Mouse (Mus musculus): ENCODE data around the gene Sdk2. TPM values are rescaled to one million over a fixed set of nuclear protein-coding genes. Genes with fewer than 3 reads are reported as not detected.

Sdk2 gene
- polyA plus RNA-seq, 1 experiment from 2014 or later = 5.0 TPM

GRCm38 (mm10) chr11:113740100-113740499 is 326.7 kb downstream of the Sdk2 start:
- Histone ChIP-seq H3K4me2 (ENCODE audit: low read depth, low read length) (no peak overlapping the region), H3K4me3 (ENCODE audit: low read depth, low read length) (no peak overlapping the region), H3K27me3 (ENCODE audit: control insufficient read depth, insufficient read depth, low read length) (no peaks in the 10 kb centered on the region), H3K27ac (ENCODE audit: low read depth, low read length) (no peak overlapping the region), H3K4me1 (ENCODE audit: control insufficient read depth, insufficient read depth, low read length) (0 out of 2 replicates have a peak, but pooled peaks cover 6% of the 10 kb centered on the region), H3K9ac (replicated peaks; ENCODE audit: low read depth, low read length) (no peak overlapping the region), H3K36me3 (ENCODE audit: control insufficient read depth, insufficient read depth, low read length) (no peaks in the 10 kb centered on the region), H3K9me3 (ENCODE audit: control insufficient read depth, low read length) (no peaks in the 10 kb centered on the region)
- no peak for ATAC-seq (ENCODE audit: low read depth)
- 82% methylated on average over 7 of the region's 7 CpGs for WGBS

- 81% methylated on average over 8 of the region's 8 CpGs for WGBS
- Histone ChIP-seq H3K36me3 (ENCODE audit: control insufficient read depth, insufficient read depth, low read length) (no peaks in the 10 kb centered on the region), H3K9me3 (ENCODE audit: control insufficient read depth, low read length) (no peaks in the 10 kb centered on the region), H3K27me3 (ENCODE audit: control insufficient read depth, insufficient read depth, low read length) (no peaks in the 10 kb centered on the region), H3K9ac (replicated peaks; ENCODE audit: low read depth, low read length) (no peak overlapping the region), H3K27ac (ENCODE audit: low read depth, low read length) (no peak overlapping the region), H3K4me2 (ENCODE audit: low read depth, low read length) (no peak overlapping the region), H3K4me3 (ENCODE audit: low read depth, low read length) (no peak overlapping the region), H3K4me1 (ENCODE audit: control insufficient read depth, insufficient read depth, low read length) (0 out of 2 replicates have a peak, but pooled peaks cover 8% of the 10 kb centered on the region)
- ATAC-seq (ENCODE audit: low read depth) = no peak
Measured at GRCm38 (mm10) chr11:113739213-113739612, 327.6 kb downstream of the Sdk2 start.

- WGBS = 58% methylated on average over 8 of the region's 8 CpGs
- H3K9me3 ChIP-seq (ENCODE audit: control insufficient read depth, low read length) = no peaks in the 10 kb centered on the region
- H3K4me2 ChIP-seq (ENCODE audit: low read depth, low read length) = no peak overlapping the region
- H3K4me1 ChIP-seq (ENCODE audit: control insufficient read depth, insufficient read depth, low read length) = 0 out of 2 replicates have a peak, but pooled peaks cover 8% of the 10 kb centered on the region
- no peak overlapping the region for H3K27ac ChIP-seq (ENCODE audit: low read depth, low read length)
- no peaks in the 10 kb centered on the region for H3K27me3 ChIP-seq (ENCODE audit: control insufficient read depth, insufficient read depth, low read length)
- no peaks in the 10 kb centered on the region for H3K36me3 ChIP-seq (ENCODE audit: control insufficient read depth, insufficient read depth, low read length)
- no peak for ATAC-seq (ENCODE audit: low read depth)
- no peak overlapping the region for H3K4me3 ChIP-seq (ENCODE audit: low read depth, low read length)
- H3K9ac ChIP-seq (replicated peaks; ENCODE audit: low read depth, low read length) = no peak overlapping the region
Measured at GRCm38 (mm10) chr11:113737912-113738311, 328.9 kb downstream of the Sdk2 start.

- Histone ChIP-seq H3K36me3 (ENCODE audit: control insufficient read depth, insufficient read depth, low read length) (no peaks in the 10 kb centered on the region), H3K4me3 (ENCODE audit: low read depth, low read length) (no peak overlapping the region), H3K9me3 (ENCODE audit: control insufficient read depth, low read length) (no peaks in the 10 kb centered on the region), H3K4me2 (ENCODE audit: low read depth, low read length) (no peak overlapping the region), H3K4me1 (ENCODE audit: control insufficient read depth, insufficient read depth, low read length) (0 out of 2 replicates have a peak, but pooled peaks cover 8% of the 10 kb centered on the region), H3K9ac (replicated peaks; ENCODE audit: low read depth, low read length) (no peak overlapping the region), H3K27ac (ENCODE audit: low read depth, low read length) (no peak overlapping the region), H3K27me3 (ENCODE audit: control insufficient read depth, insufficient read depth, low read length) (no peaks in the 10 kb centered on the region)
- WGBS = 91% methylated on average over 3 of the region's 3 CpGs
- ATAC-seq (ENCODE audit: low read depth) = no peak
Measured at GRCm38 (mm10) chr11:113737553-113737854, 329.3 kb downstream of the Sdk2 start.

- no peak overlapping the region for H3K4me3 ChIP-seq (ENCODE audit: low read depth, low read length)
- no peaks in the 10 kb centered on the region for H3K36me3 ChIP-seq (ENCODE audit: control insufficient read depth, insufficient read depth, low read length)
- H3K4me2 ChIP-seq (ENCODE audit: low read depth, low read length) = no peak overlapping the region
- H3K27ac ChIP-seq (ENCODE audit: low read depth, low read length) = no peak overlapping the region
- H3K4me1 ChIP-seq (ENCODE audit: control insufficient read depth, insufficient read depth, low read length) = 0 out of 2 replicates have a peak, but pooled peaks cover 8% of the 10 kb centered on the region
- WGBS = 71% methylated on average over 11 of the region's 11 CpGs
- H3K9ac ChIP-seq (replicated peaks; ENCODE audit: low read depth, low read length) = no peak overlapping the region
- H3K9me3 ChIP-seq (ENCODE audit: control insufficient read depth, low read length) = no peaks in the 10 kb centered on the region
- no peak for ATAC-seq (ENCODE audit: low read depth)
- H3K27me3 ChIP-seq (ENCODE audit: control insufficient read depth, insufficient read depth, low read length) = no peaks in the 10 kb centered on the region
Measured at GRCm38 (mm10) chr11:113736848-113737552, 329.8 kb downstream of the Sdk2 start.

- Histone ChIP-seq H3K27ac (ENCODE audit: low read depth, low read length) (no peak overlapping the region), H3K9ac (replicated peaks; ENCODE audit: low read depth, low read length) (no peak overlapping the region), H3K4me2 (ENCODE audit: low read depth, low read length) (no peak overlapping the region), H3K9me3 (ENCODE audit: control insufficient read depth, low read length) (no peaks in the 10 kb centered on the region), H3K4me1 (ENCODE audit: control insufficient read depth, insufficient read depth, low read length) (0 out of 2 replicates have a peak, but pooled peaks cover 8% of the 10 kb centered on the region), H3K36me3 (ENCODE audit: control insufficient read depth, insufficient read depth, low read length) (no peaks in the 10 kb centered on the region), H3K27me3 (ENCODE audit: control insufficient read depth, insufficient read depth, low read length) (no peaks in the 10 kb centered on the region), H3K4me3 (ENCODE audit: low read depth, low read length) (no peak overlapping the region)
- ATAC-seq (ENCODE audit: low read depth) = no peak
- 80% methylated on average over 6 of the region's 6 CpGs for WGBS
Measured at GRCm38 (mm10) chr11:113735151-113735550, 331.7 kb downstream of the Sdk2 start.

GRCm38 (mm10) chr11:113733631-113734364 is 333.0 kb downstream of the Sdk2 start:
- no peaks in the 10 kb centered on the region; the same call in none of the 2 replicates for H3K36me3 ChIP-seq (ENCODE audit: control insufficient read depth, insufficient read depth, low read length)
- 48% methylated on average over 6 of the region's 6 CpGs for WGBS
- H3K4me2 ChIP-seq (ENCODE audit: low read depth, low read length) = no peak overlapping the region
- no peak overlapping the region for H3K4me3 ChIP-seq (ENCODE audit: low read depth, low read length)
- H3K27me3 ChIP-seq (ENCODE audit: control insufficient read depth, insufficient read depth, low read length) = no peaks in the 10 kb centered on the region
- no peak overlapping the region for H3K9ac ChIP-seq (replicated peaks; ENCODE audit: low read depth, low read length)
- H3K4me1 ChIP-seq (ENCODE audit: control insufficient read depth, insufficient read depth, low read length) = 0 out of 2 replicates have a peak, but pooled peaks cover 8% of the 10 kb centered on the region
- no peak overlapping the region for H3K27ac ChIP-seq (ENCODE audit: low read depth, low read length)
- no peaks in the 10 kb centered on the region for H3K9me3 ChIP-seq (ENCODE audit: control insufficient read depth, low read length)
- ATAC-seq (ENCODE audit: low read depth) = no peak

GRCm38 (mm10) chr11:113731945-113732612 is 334.8 kb downstream of the Sdk2 start:
- no peak overlapping the region for H3K27ac ChIP-seq (ENCODE audit: low read depth, low read length)
- 93% methylated on average over 10 of the region's 10 CpGs for WGBS
- H3K4me1 ChIP-seq (ENCODE audit: control insufficient read depth, insufficient read depth, low read length) = 0 out of 2 replicates have a peak, but pooled peaks cover 4% of the 10 kb centered on the region
- H3K27me3 ChIP-seq (ENCODE audit: control insufficient read depth, insufficient read depth, low read length) = no peaks in the 10 kb centered on the region
- peaks cover 10% of the 10 kb centered on the region for H3K36me3 ChIP-seq (ENCODE audit: control insufficient read depth, insufficient read depth, low read length)
- no peaks in the 10 kb centered on the region for H3K9me3 ChIP-seq (ENCODE audit: control insufficient read depth, low read length)
- H3K4me3 ChIP-seq (ENCODE audit: low read depth, low read length) = no peak overlapping the region
- H3K9ac ChIP-seq (replicated peaks; ENCODE audit: low read depth, low read length) = no peak overlapping the region
- no peak overlapping the region for H3K4me2 ChIP-seq (ENCODE audit: low read depth, low read length)
- ATAC-seq (ENCODE audit: low read depth) = no peak

GRCm38 (mm10) chr11:113730879-113731278 is 336.0 kb downstream of the Sdk2 start:
- Histone ChIP-seq H3K4me1 (ENCODE audit: control insufficient read depth, insufficient read depth, low read length) (peaks cover 7% of the 10 kb centered on the region; the same call in 1 of the 2 replicates), H3K4me2 (ENCODE audit: low read depth, low read length) (no peak overlapping the region), H3K4me3 (ENCODE audit: low read depth, low read length) (no peak overlapping the region), H3K27me3 (ENCODE audit: control insufficient read depth, insufficient read depth, low read length) (no peaks in the 10 kb centered on the region), H3K9ac (replicated peaks; ENCODE audit: low read depth, low read length) (no peak overlapping the region), H3K36me3 (ENCODE audit: control insufficient read depth, insufficient read depth, low read length) (peaks cover 10% of the 10 kb centered on the region), H3K27ac (ENCODE audit: low read depth, low read length) (no peak overlapping the region), H3K9me3 (ENCODE audit: control insufficient read depth, low read length) (no peaks in the 10 kb centered on the region)
- no peak for ATAC-seq (ENCODE audit: low read depth)
- 79% methylated on average over 3 of the region's 3 CpGs for WGBS

All from neural tube, embryonic 14.5 days (tissue).